Mouse (Mus musculus): ENCODE data around the gene Kcne4.

Gene Kcne4

DNA sequence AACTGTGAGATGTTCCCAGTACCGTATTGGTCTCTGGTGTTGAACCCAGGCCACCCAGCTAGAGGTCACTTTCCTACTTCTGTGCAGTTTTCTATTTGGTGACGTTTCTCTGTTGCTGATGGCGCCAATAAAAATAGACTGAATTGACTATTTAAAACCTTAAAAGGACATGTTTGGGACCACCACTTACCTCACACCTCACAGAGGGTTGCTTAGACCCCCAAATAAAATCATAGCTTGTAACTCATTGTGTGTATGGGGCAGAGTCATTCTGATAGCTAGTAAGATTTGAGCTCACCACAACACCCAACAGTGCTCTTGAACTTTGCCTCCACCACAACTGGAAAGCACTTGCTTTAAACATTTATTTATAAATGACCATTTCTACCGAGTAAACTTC lies 43.0 kb downstream of the Kcne4 start:
- no peak for DNase-seq (ENCODE audit: low read depth)

DNA sequence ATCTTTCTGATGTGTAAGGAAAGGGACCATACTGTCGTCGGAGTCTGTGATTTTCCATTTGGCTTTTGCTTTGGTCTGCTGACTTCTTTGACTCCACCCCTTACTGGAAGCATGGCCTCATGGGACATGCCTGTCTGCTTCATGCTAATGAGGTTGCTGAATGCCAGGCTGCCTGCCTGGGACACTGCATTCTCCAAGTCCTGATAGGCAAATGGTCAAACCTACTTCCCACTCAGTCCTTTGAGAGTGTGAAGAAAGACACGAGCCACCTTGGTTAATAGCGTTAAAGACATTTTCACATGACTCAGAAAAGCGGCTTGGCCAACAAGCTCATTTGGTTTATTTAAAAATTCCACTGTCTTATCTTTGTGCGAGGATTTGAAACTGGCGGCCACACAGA lies 43.5 kb downstream of the Kcne4 start:
- DNase-seq (ENCODE audit: low read depth), result no peak

GRCm38 (mm10) chr1:78862281-78862680 lies 45.7 kb downstream of the Kcne4 start:
- DNase-seq (ENCODE audit: low read depth), result no peak

DNA sequence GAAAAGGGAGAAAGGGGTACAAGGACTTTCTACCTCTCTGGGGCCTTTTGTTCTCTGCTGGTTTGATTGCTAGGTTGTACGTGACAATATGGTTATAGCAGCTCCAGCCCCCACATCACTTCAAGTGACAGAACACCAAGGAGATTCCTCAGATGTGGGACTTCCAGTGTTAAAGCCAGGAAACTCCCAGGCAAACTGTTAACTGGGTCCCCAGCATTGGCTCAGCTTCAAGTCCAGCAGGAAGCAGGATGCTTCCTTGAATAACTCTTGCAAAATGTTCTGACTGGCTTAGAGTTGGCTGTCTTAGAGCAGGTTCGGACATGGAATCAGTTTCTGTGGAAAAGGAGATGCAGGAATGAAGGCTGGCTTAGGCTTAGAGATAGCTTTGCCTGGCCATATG lies 47.3 kb downstream of the Kcne4 start:
- DNase-seq (ENCODE audit: low read depth), result no peak

GRCm38 (mm10) chr1:78864351-78864750 lies 47.8 kb downstream of the Kcne4 start:
- DNase-seq (ENCODE audit: low read depth), result no peak

DNA sequence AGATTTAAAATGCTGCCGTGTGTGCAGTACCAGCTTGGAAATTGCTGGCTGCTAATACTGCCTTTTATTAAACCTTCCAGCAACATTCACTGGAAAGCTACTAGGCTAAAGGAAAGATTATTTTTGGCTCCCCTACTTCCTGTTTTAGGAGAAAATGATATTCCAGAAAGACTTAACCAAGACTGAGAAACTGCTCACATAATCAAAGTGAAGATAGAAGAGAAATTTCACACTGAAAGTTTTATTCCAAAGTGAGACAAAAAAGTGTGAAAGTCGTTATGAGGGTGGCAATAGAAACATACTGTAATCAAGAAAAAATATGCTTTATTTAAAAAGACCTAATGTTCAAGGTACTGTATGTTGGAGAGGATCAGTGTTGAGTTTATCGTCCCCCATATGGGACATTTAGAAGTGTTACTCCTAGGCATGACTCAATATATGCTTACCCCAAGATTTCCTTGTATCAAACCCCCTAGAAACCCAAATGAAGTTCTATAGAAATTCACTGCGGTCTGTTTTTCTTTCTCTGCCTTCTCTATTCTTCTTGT lies 48.3 kb downstream of the Kcne4 start:
- no peak for DNase-seq (ENCODE audit: low read depth)

- DNase-seq (ENCODE audit: low read depth), result no peak
Measured at GRCm38 (mm10) chr1:78865991-78866390, 49.4 kb downstream of the Kcne4 start.

GRCm38 (mm10) chr1:78866455-78866854 lies 49.9 kb downstream of the Kcne4 start:
- DNase-seq (ENCODE audit: low read depth), result no peak
